In the genomic region with DNA sequence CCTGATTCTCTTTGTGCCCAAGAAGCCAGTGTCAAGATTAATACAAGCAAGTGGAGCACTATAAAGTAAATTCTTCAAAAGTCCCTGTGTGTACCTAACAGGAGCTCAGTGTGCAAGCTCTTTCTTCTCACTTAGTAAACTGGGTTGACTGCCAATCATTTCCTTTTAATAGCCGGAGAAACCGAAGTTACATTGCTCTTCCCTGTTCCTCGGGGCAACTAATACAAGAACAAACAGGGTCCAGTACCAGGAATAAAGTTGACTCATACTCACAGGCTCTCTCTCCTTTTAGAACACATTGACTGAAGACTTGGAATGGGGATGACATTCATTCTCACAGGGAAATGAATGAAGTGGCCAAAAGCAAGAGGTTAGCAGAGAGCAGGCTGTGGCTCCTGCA, we compare ENCODE assay signal across 16 mouse cellular contexts. TPM values are rescaled to one million over a fixed set of nuclear protein-coding genes. Genes with fewer than 3 reads are reported as not detected.
A peak's percentile ranks its signal among the peaks of the same experiment; 100 is the strongest.
DNase-seq lines count a peak whose midpoint lies in the region; ATAC-seq and TF ChIP-seq lines count a peak whose summit lies in the region.
"Had no signal": no experiment of that assay in that cellular context is flagged by ENCODE, and none has a peak within 500 bp of the region (broad histone marks: within the 10 kb centered on the region; RNA-seq: fewer than 3 reads in every experiment).

No protein-coding gene starts in this region.

- no peak overlapping the region for H3K9ac ChIP-seq in liver, embryonic 13.5 days
- H3K9ac ChIP-seq in liver, embryonic 12.5 days, result no peak overlapping the region
- no peak overlapping the region for H3K9ac ChIP-seq in intestine, embryonic 16.5 days (ENCODE audit: low read depth, low read length)
- H3K9ac ChIP-seq: neural tube, embryonic 12.5 days had no signal

- no peak for DNase-seq in liver, embryonic 13.5 days
- no peak for DNase-seq in Patski (ENCODE audit: low read depth, low spot score)
- peak; percentile 50 for DNase-seq in fibroblast of lung, adult 2 months (ENCODE audit: low read depth)
- DNase-seq in adrenal gland, adult 18-20 months (ENCODE audit: low spot score in 2 of 2), result no peak
- DNase-seq in layer of hippocampus, adult 11-12 months (ENCODE audit: low spot score), result no peak
- no peak for DNase-seq in right cerebral cortex, postnatal 25 days
- DNase-seq: gastrocnemius, postnatal 36 days; right cerebral cortex, postnatal 4 days; thymus, postnatal 4 days had no signal

- ATAC-seq in liver, embryonic 13.5 days (ENCODE audit: low read depth), result no peak
- no peak for ATAC-seq in liver, embryonic 12.5 days
- peak; percentile 5 for ATAC-seq in Patski
- no peak for ATAC-seq in intestine, embryonic 16.5 days
- ATAC-seq: hindbrain, postnatal 0 days; midbrain, embryonic 16.5 days had no signal

- CTCF ChIA-PET in Patski (lab: Charles Lee), result interaction anchor here (0.8 kb wide), 1 partner anchor 74 kb away, joined by 3 read pairs; no protein-coding TSS in a partner anchor

- no peak overlapping the region for H3K4me2 ChIP-seq in liver, embryonic 13.5 days
- H3K4me2 ChIP-seq in liver, embryonic 12.5 days, result no peak overlapping the region
- H3K4me2 ChIP-seq in intestine, embryonic 16.5 days (ENCODE audit: low read depth, low read length), result no peak overlapping the region
- H3K4me2 ChIP-seq: neural tube, embryonic 12.5 days had no signal

- 57% methylated on average over 3 of the region's 3 CpGs for WGBS in liver, embryonic 13.5 days (ENCODE audit: insufficient replicate concordance)
- 60% methylated on average over 3 of the region's 3 CpGs for WGBS in liver, embryonic 12.5 days (ENCODE audit: insufficient replicate concordance)
- 57% methylated on average over 3 of the region's 3 CpGs for WGBS in intestine, embryonic 16.5 days

- no peak overlapping the region for H3K4me3 ChIP-seq in liver, embryonic 13.5 days (replicated peaks)
- H3K4me3 ChIP-seq in liver, embryonic 12.5 days, result no peak overlapping the region
- H3K4me3 ChIP-seq in intestine, embryonic 16.5 days (ENCODE audit: low read length), result no peak overlapping the region
- H3K4me3 ChIP-seq: embryonic facial prominence, embryonic 10.5 days; neural tube, embryonic 12.5 days had no signal

- no peaks in the 10 kb centered on the region for H3K9me3 ChIP-seq in liver, embryonic 13.5 days (replicated peaks)
- H3K9me3 ChIP-seq in liver, embryonic 12.5 days (replicated peaks), result 0 out of 2 replicates have a peak, but pooled peaks cover 3% of the 10 kb centered on the region
- no peaks in the 10 kb centered on the region for H3K9me3 ChIP-seq in intestine, embryonic 16.5 days (ENCODE audit: control insufficient read depth, low read length)
- H3K9me3 ChIP-seq: embryonic facial prominence, embryonic 10.5 days; neural tube, embryonic 12.5 days had no signal

- H3K36me3 ChIP-seq in liver, embryonic 13.5 days, result no peaks in the 10 kb centered on the region
- H3K36me3 ChIP-seq in liver, embryonic 12.5 days, result no peaks in the 10 kb centered on the region
- no peaks in the 10 kb centered on the region for H3K36me3 ChIP-seq in intestine, embryonic 16.5 days (ENCODE audit: control insufficient read depth, insufficient read depth, low read length)
- H3K36me3 ChIP-seq: embryonic facial prominence, embryonic 10.5 days; neural tube, embryonic 12.5 days had no signal

- H3K27me3 ChIP-seq in liver, embryonic 13.5 days, result no peaks in the 10 kb centered on the region
- no peaks in the 10 kb centered on the region for H3K27me3 ChIP-seq in liver, embryonic 12.5 days (replicated peaks)
- no peaks in the 10 kb centered on the region for H3K27me3 ChIP-seq in Patski
- no peaks in the 10 kb centered on the region for H3K27me3 ChIP-seq in intestine, embryonic 16.5 days (replicated peaks; ENCODE audit: control insufficient read depth, insufficient read depth, low read length)
- H3K27me3 ChIP-seq: CH12.LX; neural tube, embryonic 12.5 days had no signal

- peak overlapping the region; percentile 18; the same call in 1 of the 2 replicates for H3K27ac ChIP-seq in liver, embryonic 13.5 days
- H3K27ac ChIP-seq in liver, embryonic 12.5 days, result no peak overlapping the region
- H3K27ac ChIP-seq in intestine, embryonic 16.5 days (ENCODE audit: low read length), result peak overlapping the region; percentile 21; the same call in 1 of the 2 replicates
- H3K27ac ChIP-seq: embryonic facial prominence, embryonic 10.5 days; hindbrain, postnatal 0 days; neural tube, embryonic 12.5 days had no signal

- POLR2A ChIA-PET in Patski (lab: Charles Lee), result no interaction called here

- in situ Hi-C loops in Patski (cut with MboI; ENCODE audit: low pct_unique_long_range_greater_than_20kb), result no loop called here

- H3K4me1 ChIP-seq in liver, embryonic 13.5 days (replicated peaks), result peaks cover 27% of the 10 kb centered on the region
- H3K4me1 ChIP-seq in liver, embryonic 12.5 days, result peaks cover 7% of the 10 kb centered on the region
- H3K4me1 ChIP-seq in intestine, embryonic 16.5 days (ENCODE audit: control insufficient read depth, insufficient read depth, low read length), result 0 out of 2 replicates have a peak, but pooled peaks cover 13% of the 10 kb centered on the region
- H3K4me1 ChIP-seq: embryonic facial prominence, embryonic 10.5 days; neural tube, embryonic 12.5 days had no signal

- TF ChIP-seq CTCF in Patski (IDR thresholded peaks at IDR 0.05), result no peak

RNA-seq across cellular contexts. Expression of gene Slc16a1, which starts 37.8 kb away (rescaled TPM):
- polyA plus RNA-seq in liver, embryonic 13.5 days (2015; fragmentation: Nextera tagmentation; extraction: Ambion mirVana), result 81.9 and 106 TPM in 2 replicates
- 95.7 and 96.9 TPM in 2 replicates for polyA plus RNA-seq in liver, embryonic 12.5 days (2016; fragmentation: Nextera tagmentation; extraction: Ambion mirVana)
- polyA plus RNA-seq in Patski (2021), result 48.1 TPM
- 48.3 and 48.8 TPM in 2 replicates for polyA plus RNA-seq in intestine, embryonic 16.5 days (2015; fragmentation: Nextera tagmentation; extraction: Ambion mirVana)
- 100 to 1,000 TPM in 1 of 2 experiments, 10 to 100 TPM in 1; 49.3 to 122 TPM for total RNA-seq in adrenal gland, adult 18-20 months (2021)
